Mouse (Mus musculus): ENCODE results near the gene Fgr. TPM values are rescaled to one million over a fixed set of nuclear protein-coding genes. Genes with fewer than 3 reads are reported as not detected.

The Fgr gene
- total RNA-seq, 2 experiments from 2014 or later = 0.12 TPM; not detected in 1

DNA sequence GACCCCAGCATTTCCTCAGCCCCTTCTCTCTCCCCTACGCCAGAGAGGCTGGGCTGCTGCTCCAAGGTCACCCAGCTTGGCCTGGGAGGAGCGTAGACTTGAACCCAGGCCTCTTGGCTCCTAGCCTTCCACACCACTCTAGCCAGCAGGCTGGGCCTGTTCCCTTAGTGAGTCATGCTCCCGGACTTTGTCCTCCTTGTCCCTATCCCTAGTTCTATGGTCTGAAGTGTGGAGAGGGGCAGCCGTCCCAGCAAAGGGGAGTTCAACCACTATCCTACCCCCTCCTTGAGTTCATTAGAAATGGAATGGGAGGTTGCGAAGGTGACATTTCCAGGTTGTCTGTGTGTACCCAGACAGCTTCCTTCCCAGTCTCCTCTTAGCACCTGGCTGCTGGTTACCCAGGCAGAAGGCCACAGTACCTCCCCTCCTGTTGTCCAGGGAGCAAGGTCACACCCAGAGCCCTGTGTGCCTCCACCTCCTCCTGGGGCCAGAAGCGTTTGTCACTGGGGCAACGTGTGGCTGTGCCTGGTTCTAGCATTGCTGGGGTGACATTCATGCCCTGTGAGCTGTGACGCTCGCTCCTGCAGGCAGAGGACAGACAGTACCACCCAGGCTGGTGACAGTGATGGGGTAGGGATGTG is 76.4 kb downstream of the Fgr start:
- H3K27ac ChIP-seq = peak overlapping the region; percentile 89
- no peak overlapping the region for H3K4me3 ChIP-seq
- TF ChIP-seq CTCF (conservative IDR thresholded peaks at IDR 0.05) = no peak
- no peak for DNase-seq (ENCODE audit: low spot score in 2 of 2)

DNA sequence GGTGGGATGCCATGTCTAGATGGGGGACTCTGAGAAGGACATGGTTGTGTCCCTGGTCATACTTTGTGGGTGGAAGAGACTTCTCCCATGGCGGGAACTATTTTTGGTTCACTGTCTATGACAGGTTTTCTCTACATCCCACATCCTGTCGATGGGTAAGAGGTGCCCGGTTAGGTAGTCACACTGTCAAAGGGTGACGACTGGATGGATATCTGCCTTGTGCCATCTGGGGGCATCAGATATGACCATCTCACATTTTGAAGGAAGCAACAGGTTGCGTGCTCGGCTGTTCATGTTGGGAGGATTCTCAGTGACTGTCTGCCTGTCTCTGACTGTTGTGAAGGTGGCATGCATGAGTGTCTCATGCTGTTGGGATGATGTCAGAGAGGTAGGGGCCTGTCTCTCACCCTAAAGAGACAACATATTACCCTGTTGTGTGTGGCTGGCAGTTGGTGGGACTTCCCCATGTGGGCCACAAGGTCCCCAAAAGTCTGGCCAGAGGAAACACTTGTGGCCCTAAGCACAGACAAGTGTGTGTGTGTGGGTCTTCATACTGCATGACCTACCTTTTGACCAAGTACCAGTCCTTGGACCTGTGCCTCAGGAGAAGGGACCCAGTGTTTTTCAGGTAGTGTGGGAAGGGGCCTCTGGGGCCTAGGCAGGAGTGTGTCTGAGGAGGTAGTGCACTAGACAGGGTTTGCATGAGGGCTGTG is 77.1 kb downstream of the Fgr start:
- no peak for TF ChIP-seq CTCF (conservative IDR thresholded peaks at IDR 0.05)
- peak overlapping the region; percentile 89 for H3K27ac ChIP-seq
- no peak for DNase-seq (ENCODE audit: low spot score in 2 of 2)
- H3K4me3 ChIP-seq = no peak overlapping the region

DNA sequence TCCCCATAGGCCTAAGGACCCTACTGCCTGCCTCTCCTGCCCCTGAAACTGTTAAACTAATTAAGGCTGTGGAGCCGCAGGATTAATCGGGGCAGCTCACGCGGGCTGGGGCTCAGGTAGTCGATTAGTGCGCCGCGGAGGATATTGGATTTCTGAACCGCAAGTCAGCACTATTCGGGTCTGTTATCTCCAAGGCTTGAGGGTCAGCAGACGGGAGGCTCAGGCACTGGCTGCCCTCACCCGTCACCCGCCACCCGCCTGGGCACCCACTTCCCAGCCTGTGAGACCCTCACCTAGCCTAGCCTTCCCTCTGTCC is 77.6 kb downstream of the Fgr start:
- Histone ChIP-seq H3K27ac (peak overlapping the region; percentile 89), H3K4me3 (no peak overlapping the region)
- DNase-seq (ENCODE audit: low spot score in 2 of 2) = no peak
- TF ChIP-seq CTCF (conservative IDR thresholded peaks at IDR 0.05) = no peak

Other genes starting within 250 kb of the Fgr start
- gene Xkr8, start 241.5 kb upstream of the Fgr start, total RNA-seq (2021) = 1 to 10 TPM; 3.1 to 3.6 TPM
- 1 to 10 TPM; 3.6 to 4.5 TPM for gene Smpdl3b, start 216.8 kb upstream of the Fgr start, total RNA-seq (2021)
- gene Rpa2, start 205.8 kb upstream of the Fgr start, total RNA-seq (2021) = 10 to 100 TPM; 11.9 to 16.0 TPM
- under 1 TPM; 0.54 to 0.77 TPM for gene Themis2, start 177.7 kb upstream of the Fgr start, total RNA-seq (2021)
- gene Ppp1r8, start 130.9 kb upstream of the Fgr start, total RNA-seq (2021) = 10 to 100 TPM; 40.7 to 43.5 TPM
- 100 to 1,000 TPM; 105 to 108 TPM for gene Stx12, start 89.6 kb upstream of the Fgr start, total RNA-seq (2021)
- 10 to 100 TPM; 51.2 to 54.5 TPM for gene Fam76a, start 51.5 kb upstream of the Fgr start, total RNA-seq (2021)
- 100 to 1,000 TPM; 108 to 113 TPM for gene Ahdc1, start 37.2 kb downstream of the Fgr start, total RNA-seq (2021)
- 10 to 100 TPM; 32.0 to 33.1 TPM for gene Wasf2, start 156.4 kb downstream of the Fgr start, total RNA-seq (2021)
- 1 to 10 TPM; 2.3 to 4.2 TPM for gene Cd164l2, start 238.0 kb downstream of the Fgr start, total RNA-seq (2021)
- 1 to 10 TPM; 5.0 to 5.3 TPM for gene Gpr3, start 238.4 kb downstream of the Fgr start, total RNA-seq (2021)

All from layer of hippocampus, adult 2 months (tissue).